Mouse (Mus musculus) heart, postnatal 4 days (tissue): ENCODE measurements around the gene Slc6a2. TPM values are rescaled to one million over a fixed set of nuclear protein-coding genes. Genes with fewer than 3 reads are reported as not detected.

ENCODE experiments used
- DNase-seq: peaks from one replicate; pipeline ENCODE4 v3.0.0; 2021
- microRNA-seq, 2 experiments: library from miRNA; unstranded; fragments of <30 nt; microRNA quantifications; one replicate each; pipeline ENCODE4 v1.2.0; 2021 to 2022
- total RNA-seq, 2 experiments: library from RNA; stranded (reverse); gene quantifications; 2 replicates each; pipeline ENCODE4 v1.2.3; 2021

Slc6a2 gene
- total RNA-seq, 2 experiments from 2014 or later, result 0.14 to 0.31 TPM

GRCm38 (mm10) chr8:93038831-93039230 lies 79.0 kb downstream of the Slc6a2 start:
- no peak for DNase-seq

DNA sequence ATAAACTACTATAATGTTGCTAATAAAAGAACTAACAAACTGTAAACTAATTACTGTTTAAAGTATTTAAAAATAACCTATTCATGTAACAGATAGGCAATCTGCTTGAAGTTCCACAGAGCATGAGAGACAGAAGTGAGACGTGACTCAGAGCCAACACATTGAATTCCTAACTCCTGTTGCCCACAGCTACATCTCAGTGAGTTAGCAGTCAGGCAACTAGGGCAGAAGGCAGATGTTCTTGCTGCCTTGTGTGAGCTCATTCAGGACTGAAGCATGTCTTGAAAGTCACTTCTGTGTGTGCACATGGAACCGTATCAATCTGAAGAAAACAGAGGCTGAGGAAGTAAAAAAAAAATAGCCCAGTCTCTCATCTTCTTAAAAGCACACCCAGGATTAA lies 80.4 kb downstream of the Slc6a2 start:
- no peak for DNase-seq

DNA sequence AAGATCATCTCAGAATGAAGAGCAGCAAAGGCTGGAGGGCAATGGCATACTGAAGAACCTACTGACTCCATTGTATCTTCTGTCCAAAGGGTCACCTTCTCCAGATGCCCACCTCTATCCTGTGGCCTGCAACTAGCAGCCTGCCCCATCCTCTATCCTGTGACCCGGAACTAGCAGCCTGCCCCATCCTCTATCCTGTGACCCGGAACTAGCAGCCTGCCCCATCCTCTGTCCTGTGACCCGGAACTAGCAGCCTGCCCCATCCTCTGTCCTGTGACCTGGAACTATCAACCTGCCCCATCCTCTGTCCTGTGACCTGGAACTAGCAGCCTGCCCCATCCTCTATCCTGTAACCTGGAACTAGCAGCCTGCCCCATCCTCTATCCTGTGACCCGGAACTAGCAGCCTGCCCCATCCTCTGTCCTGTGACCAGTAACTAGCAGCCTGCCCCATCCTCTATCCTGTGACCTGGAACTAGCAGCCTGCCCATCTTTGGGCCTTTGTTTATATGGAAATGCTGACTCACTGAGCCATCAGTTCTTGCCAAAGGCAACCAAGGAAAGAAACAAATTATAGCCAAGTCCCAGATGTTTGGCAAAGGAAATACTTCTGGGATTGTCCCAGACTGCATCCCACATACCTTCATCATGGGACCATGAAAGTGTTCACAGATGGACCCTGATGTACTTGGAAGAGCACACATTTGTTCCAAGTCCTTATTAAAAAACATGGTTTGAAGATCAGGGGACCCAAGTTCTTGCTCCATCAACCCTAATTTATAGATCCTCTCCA lies 81.1 kb downstream of the Slc6a2 start:
- DNase-seq, result no peak

GRCm38 (mm10) chr8:93043083-93043482 lies 83.2 kb downstream of the Slc6a2 start:
- no peak for DNase-seq

DNA sequence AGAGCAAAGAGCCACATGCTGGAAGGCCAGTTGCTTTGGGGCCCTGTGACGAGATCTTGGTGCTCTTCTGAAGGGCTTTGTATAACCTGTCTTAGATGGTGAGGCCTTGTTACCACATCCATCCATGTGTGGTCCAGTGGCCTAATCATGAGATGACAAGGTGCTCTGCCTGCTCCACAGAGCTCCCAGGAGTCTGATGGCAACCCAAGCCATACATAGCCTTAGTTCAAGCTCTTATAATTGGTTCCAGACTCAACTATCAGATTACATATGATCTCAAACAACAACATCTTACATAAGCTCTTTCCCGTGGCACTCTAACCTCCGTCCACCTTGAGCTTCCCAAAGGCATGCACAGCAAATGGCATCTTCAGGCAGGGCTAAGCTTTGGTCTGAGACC lies 88.2 kb downstream of the Slc6a2 start, which contains the start of gene Ces1a:
Gene Ces1a (minus strand): TSS at position 101 of the 400 bp plus-strand sequence.
- DNase-seq, result no peak

DNA sequence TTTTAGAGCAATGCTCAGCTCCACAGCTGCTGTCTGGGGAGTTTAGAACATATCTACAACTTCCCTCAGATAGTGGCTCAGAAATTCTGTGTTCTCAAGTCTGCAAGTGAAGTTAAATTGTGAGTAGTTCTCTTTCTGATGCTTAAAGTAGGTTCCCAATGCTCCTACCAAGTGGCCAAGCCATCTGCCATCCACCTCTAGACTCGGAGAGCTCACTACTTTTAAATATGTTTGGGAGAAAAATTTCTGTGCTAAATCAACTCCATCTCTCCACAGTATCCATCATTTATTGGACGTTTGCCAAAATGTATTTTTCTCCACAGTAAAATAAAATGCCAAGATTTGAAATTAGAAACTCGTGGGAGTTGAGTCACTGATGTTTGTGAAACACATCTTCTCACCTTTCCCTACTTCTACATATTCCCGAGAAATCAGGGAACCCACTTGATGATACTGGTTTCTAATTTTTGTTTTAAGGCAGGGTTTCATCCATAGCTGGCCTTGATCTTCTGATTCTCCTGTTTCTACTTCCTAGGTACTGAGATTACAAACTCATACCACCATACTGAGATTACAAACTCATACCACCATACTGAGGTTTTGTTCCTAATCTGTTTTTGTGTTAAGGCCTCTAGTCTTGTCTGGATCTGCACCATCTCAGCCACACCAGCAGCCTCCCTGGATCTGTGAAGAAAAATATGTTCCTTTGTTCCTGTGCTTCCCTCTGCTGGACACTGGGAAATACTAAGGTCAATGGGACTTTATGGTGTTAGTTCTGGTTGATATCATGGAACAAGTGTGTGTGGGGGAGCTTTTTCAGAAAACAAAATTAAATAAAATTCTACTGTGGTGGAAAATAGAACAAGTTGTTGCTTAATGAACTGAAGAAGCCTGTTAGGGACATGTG lies 88.9 kb downstream of the Slc6a2 start:
- DNase-seq, result peak; percentile 9

Small RNA genes within 50 kb of the gene (microRNA-seq; reads per million reads assigned to microRNA genes)
- gene Gm22151, result 0 reads per million in 2 experiments

Other genes with a start within 250 kb of the Slc6a2 start
- 100 to 1,000 TPM; 140 to 153 TPM for gene Mmp2, start 132.8 kb upstream of the Slc6a2 start, total RNA-seq
- 1 to 10 TPM; 1.9 to 2.8 TPM for gene Lpcat2, start 104.7 kb upstream of the Slc6a2 start, total RNA-seq
- under 1 TPM; 0.26 to 0.45 TPM for gene Capns2, start 58.7 kb upstream of the Slc6a2 start, total RNA-seq
- gene Ces1a, start 88.1 kb downstream of the Slc6a2 start, total RNA-seq, result not detected
- not detected for gene Ces1b, start 119.9 kb downstream of the Slc6a2 start, total RNA-seq
- not detected for gene Ces1c, start 171.2 kb downstream of the Slc6a2 start, total RNA-seq
- gene Ces1d, start 237.8 kb downstream of the Slc6a2 start, total RNA-seq, result 1 to 10 TPM; 3.7 to 8.5 TPM